Mouse (Mus musculus): ENCODE results near the gene Gm20388. TPM values are rescaled to one million over a fixed set of nuclear protein-coding genes. Genes with fewer than 3 reads are reported as not detected.

Gene Gm20388
- polyA plus RNA-seq, 1 experiment from 2014 or later = 5.3 TPM

GRCm38 (mm10) chr8:122039452-122039851 is 2128.8 kb downstream of the Gm20388 start:
- Histone ChIP-seq H3K27me3 (replicated peaks; ENCODE audit: control insufficient read depth, insufficient read depth, low read length) (0 out of 2 replicates have a peak, but pooled peaks cover 2% of the 10 kb centered on the region), H3K4me1 (replicated peaks; ENCODE audit: control insufficient read depth, insufficient read depth, low read length) (peaks cover 8% of the 10 kb centered on the region; the same call in 1 of the 2 replicates), H3K27ac (ENCODE audit: low read depth, low read length) (no peak overlapping the region), H3K9ac (ENCODE audit: low read depth, low read length) (no peak overlapping the region), H3K4me2 (no peak overlapping the region), H3K36me3 (ENCODE audit: control insufficient read depth, insufficient read depth, low read length) (no peaks in the 10 kb centered on the region), H3K9me3 (ENCODE audit: control insufficient read depth, low read length) (no peaks in the 10 kb centered on the region), H3K4me3 (ENCODE audit: low read depth, low read length) (no peak overlapping the region)
- WGBS = 68% methylated on average over 4 of the region's 4 CpGs
- no peak for DNase-seq (ENCODE audit: low spot score)
- no peak for ATAC-seq (replicated peaks; ENCODE audit: low FRiP score)

GRCm38 (mm10) chr8:122047206-122047870 is 2136.7 kb downstream of the Gm20388 start:
- H3K4me1 ChIP-seq (replicated peaks; ENCODE audit: control insufficient read depth, insufficient read depth, low read length) = peaks cover 5% of the 10 kb centered on the region; the same call in 1 of the 2 replicates
- H3K27ac ChIP-seq (ENCODE audit: low read depth, low read length) = no peak overlapping the region
- ATAC-seq (replicated peaks; ENCODE audit: low FRiP score) (no peak), DNase-seq (ENCODE audit: low spot score) (no peak)
- WGBS = 56% methylated on average over 15 of the region's 15 CpGs
- H3K4me3 ChIP-seq (ENCODE audit: low read depth, low read length) = no peak overlapping the region
- H3K9ac ChIP-seq (ENCODE audit: low read depth, low read length) = no peak overlapping the region
- H3K9me3 ChIP-seq (ENCODE audit: control insufficient read depth, low read length) = no peaks in the 10 kb centered on the region
- no peaks in the 10 kb centered on the region for H3K27me3 ChIP-seq (replicated peaks; ENCODE audit: control insufficient read depth, insufficient read depth, low read length)
- H3K4me2 ChIP-seq = no peak overlapping the region
- no peaks in the 10 kb centered on the region for H3K36me3 ChIP-seq (ENCODE audit: control insufficient read depth, insufficient read depth, low read length)

- Histone ChIP-seq H3K4me1 (replicated peaks; ENCODE audit: control insufficient read depth, insufficient read depth, low read length) (no peaks in the 10 kb centered on the region), H3K27ac (ENCODE audit: low read depth, low read length) (no peak overlapping the region), H3K27me3 (replicated peaks; ENCODE audit: control insufficient read depth, insufficient read depth, low read length) (no peaks in the 10 kb centered on the region; the same call in 1 of the 2 replicates), H3K36me3 (ENCODE audit: control insufficient read depth, insufficient read depth, low read length) (no peaks in the 10 kb centered on the region), H3K9me3 (ENCODE audit: control insufficient read depth, low read length) (no peaks in the 10 kb centered on the region), H3K4me3 (ENCODE audit: low read depth, low read length) (no peak overlapping the region), H3K9ac (ENCODE audit: low read depth, low read length) (no peak overlapping the region), H3K4me2 (no peak overlapping the region)
- WGBS = 86% methylated on average over 4 of the region's 4 CpGs
- DNase-seq (ENCODE audit: low spot score) = no peak
- no peak for ATAC-seq (replicated peaks; ENCODE audit: low FRiP score)
Measured at GRCm38 (mm10) chr8:122049266-122049665, 2138.6 kb downstream of the Gm20388 start.

GRCm38 (mm10) chr8:122049923-122050322 is 2139.3 kb downstream of the Gm20388 start:
- Histone ChIP-seq H3K9me3 (ENCODE audit: control insufficient read depth, low read length) (no peaks in the 10 kb centered on the region), H3K4me1 (replicated peaks; ENCODE audit: control insufficient read depth, insufficient read depth, low read length) (no peaks in the 10 kb centered on the region; the same call in 1 of the 2 replicates), H3K9ac (ENCODE audit: low read depth, low read length) (no peak overlapping the region), H3K27me3 (replicated peaks; ENCODE audit: control insufficient read depth, insufficient read depth, low read length) (no peaks in the 10 kb centered on the region; the same call in 1 of the 2 replicates), H3K27ac (ENCODE audit: low read depth, low read length) (no peak overlapping the region), H3K36me3 (ENCODE audit: control insufficient read depth, insufficient read depth, low read length) (no peaks in the 10 kb centered on the region), H3K4me3 (ENCODE audit: low read depth, low read length) (no peak overlapping the region), H3K4me2 (no peak overlapping the region)
- 66% methylated on average over 2 of the region's 2 CpGs for WGBS
- ATAC-seq (replicated peaks; ENCODE audit: low FRiP score) (no peak), DNase-seq (ENCODE audit: low spot score) (no peak)

- Histone ChIP-seq H3K4me3 (ENCODE audit: low read depth, low read length) (no peak overlapping the region), H3K27me3 (replicated peaks; ENCODE audit: control insufficient read depth, insufficient read depth, low read length) (no peaks in the 10 kb centered on the region; the same call in 1 of the 2 replicates), H3K9me3 (ENCODE audit: control insufficient read depth, low read length) (no peaks in the 10 kb centered on the region), H3K27ac (ENCODE audit: low read depth, low read length) (no peak overlapping the region), H3K9ac (ENCODE audit: low read depth, low read length) (no peak overlapping the region), H3K4me2 (no peak overlapping the region), H3K4me1 (replicated peaks; ENCODE audit: control insufficient read depth, insufficient read depth, low read length) (no peaks in the 10 kb centered on the region; the same call in 1 of the 2 replicates), H3K36me3 (ENCODE audit: control insufficient read depth, insufficient read depth, low read length) (no peaks in the 10 kb centered on the region)
- ATAC-seq (replicated peaks; ENCODE audit: low FRiP score) (no peak), DNase-seq (ENCODE audit: low spot score) (no peak)
- WGBS = 91% methylated on average over 9 of the region's 9 CpGs
Measured at GRCm38 (mm10) chr8:122050620-122051019, 2140.0 kb downstream of the Gm20388 start.

GRCm38 (mm10) chr8:122055321-122055720 is 2144.7 kb downstream of the Gm20388 start:
- no peak overlapping the region for H3K27ac ChIP-seq (ENCODE audit: low read depth, low read length)
- no peak overlapping the region for H3K4me3 ChIP-seq (ENCODE audit: low read depth, low read length)
- 45% methylated on average over 10 of the region's 10 CpGs for WGBS
- DNase-seq (ENCODE audit: low spot score) (no peak), ATAC-seq (replicated peaks; ENCODE audit: low FRiP score) (no peak)
- no peaks in the 10 kb centered on the region for H3K9me3 ChIP-seq (ENCODE audit: control insufficient read depth, low read length)
- no peaks in the 10 kb centered on the region; the same call in 1 of the 2 replicates for H3K27me3 ChIP-seq (replicated peaks; ENCODE audit: control insufficient read depth, insufficient read depth, low read length)
- no peak overlapping the region for H3K9ac ChIP-seq (ENCODE audit: low read depth, low read length)
- no peak overlapping the region for H3K4me2 ChIP-seq
- H3K4me1 ChIP-seq (replicated peaks; ENCODE audit: control insufficient read depth, insufficient read depth, low read length) = peaks cover 7% of the 10 kb centered on the region; the same call in 1 of the 2 replicates
- no peaks in the 10 kb centered on the region for H3K36me3 ChIP-seq (ENCODE audit: control insufficient read depth, insufficient read depth, low read length)

GRCm38 (mm10) chr8:122056113-122056512 is 2145.5 kb downstream of the Gm20388 start:
- no peak for ATAC-seq (replicated peaks; ENCODE audit: low FRiP score)

GRCm38 (mm10) chr8:122056882-122057281 is 2146.2 kb downstream of the Gm20388 start:
- Histone ChIP-seq H3K36me3 (ENCODE audit: control insufficient read depth, insufficient read depth, low read length) (no peaks in the 10 kb centered on the region), H3K9me3 (ENCODE audit: control insufficient read depth, low read length) (no peaks in the 10 kb centered on the region), H3K27me3 (replicated peaks; ENCODE audit: control insufficient read depth, insufficient read depth, low read length) (no peaks in the 10 kb centered on the region; the same call in 1 of the 2 replicates), H3K4me2 (no peak overlapping the region), H3K9ac (ENCODE audit: low read depth, low read length) (no peak overlapping the region), H3K4me3 (ENCODE audit: low read depth, low read length) (no peak overlapping the region), H3K4me1 (replicated peaks; ENCODE audit: control insufficient read depth, insufficient read depth, low read length) (peaks cover 7% of the 10 kb centered on the region; the same call in 1 of the 2 replicates), H3K27ac (ENCODE audit: low read depth, low read length) (no peak overlapping the region)
- no peak for ATAC-seq (replicated peaks; ENCODE audit: low FRiP score)
- DNase-seq (ENCODE audit: low spot score) = no peak
- WGBS = 56% methylated on average over 7 of the region's 7 CpGs

More at GRCm38 (mm10) chr8:122056113-122056512, 2145.5 kb downstream of the Gm20388 start:
- H3K36me3 ChIP-seq (ENCODE audit: control insufficient read depth, insufficient read depth, low read length) = no peaks in the 10 kb centered on the region
- no peak for DNase-seq (ENCODE audit: low spot score)
- peaks cover 7% of the 10 kb centered on the region; the same call in 1 of the 2 replicates for H3K4me1 ChIP-seq (replicated peaks; ENCODE audit: control insufficient read depth, insufficient read depth, low read length)
- H3K27ac ChIP-seq (ENCODE audit: low read depth, low read length) = no peak overlapping the region
- no peak overlapping the region for H3K4me2 ChIP-seq
- H3K9ac ChIP-seq (ENCODE audit: low read depth, low read length) = no peak overlapping the region
- no peaks in the 10 kb centered on the region; the same call in 1 of the 2 replicates for H3K27me3 ChIP-seq (replicated peaks; ENCODE audit: control insufficient read depth, insufficient read depth, low read length)
- no peaks in the 10 kb centered on the region for H3K9me3 ChIP-seq (ENCODE audit: control insufficient read depth, low read length)
- WGBS = 31% methylated on average over 1 of the region's 1 CpGs
- no peak overlapping the region for H3K4me3 ChIP-seq (ENCODE audit: low read depth, low read length)

- no peak overlapping the region for H3K9ac ChIP-seq (ENCODE audit: low read depth, low read length)
- H3K4me1 ChIP-seq (replicated peaks; ENCODE audit: control insufficient read depth, insufficient read depth, low read length) = peaks cover 11% of the 10 kb centered on the region
- H3K4me3 ChIP-seq (ENCODE audit: low read depth, low read length) = no peak overlapping the region
- H3K4me2 ChIP-seq = no peak overlapping the region
- WGBS = 60% methylated on average over 9 of the region's 9 CpGs
- no peaks in the 10 kb centered on the region for H3K9me3 ChIP-seq (ENCODE audit: control insufficient read depth, low read length)
- ATAC-seq (replicated peaks; ENCODE audit: low FRiP score) = no peak
- no peaks in the 10 kb centered on the region; the same call in 1 of the 2 replicates for H3K27me3 ChIP-seq (replicated peaks; ENCODE audit: control insufficient read depth, insufficient read depth, low read length)
- no peak overlapping the region for H3K27ac ChIP-seq (ENCODE audit: low read depth, low read length)
- no peaks in the 10 kb centered on the region for H3K36me3 ChIP-seq (ENCODE audit: control insufficient read depth, insufficient read depth, low read length)
- no peak for DNase-seq (ENCODE audit: low spot score)
Measured at GRCm38 (mm10) chr8:122058510-122058909, 2147.9 kb downstream of the Gm20388 start.
